Mouse (Mus musculus): ENCODE results near the gene Gm27021.

GRCm38 (mm10) chr8:120705163-120705562 is 37.3 kb upstream of the Gm27021 start:
- TF ChIP-seq POU5F1 (IDR thresholded peaks at IDR 0.05; ENCODE audit: borderline replicate concordance, low read length), result no peak
- no peak for TF ChIP-seq CTCF (conservative IDR thresholded peaks at IDR 0.05; ENCODE audit: low read length)
